Mouse (Mus musculus) heart, postnatal 0 days (tissue): ENCODE measurements around the gene Leo1.

Source experiments
- CTCF ChIP-seq: IDR thresholded peaks from 2 replicates; pipeline ENCODE4 v1.5.1; 2016; ENCODE audit warnings: antibody characterized with exemption, control low read depth, low read depth
- EP300 ChIP-seq: IDR thresholded peaks from 2 replicates; pipeline ENCODE4 v1.6.1; 2016; ENCODE audit warnings: antibody characterized with exemption, low read depth

DNA sequence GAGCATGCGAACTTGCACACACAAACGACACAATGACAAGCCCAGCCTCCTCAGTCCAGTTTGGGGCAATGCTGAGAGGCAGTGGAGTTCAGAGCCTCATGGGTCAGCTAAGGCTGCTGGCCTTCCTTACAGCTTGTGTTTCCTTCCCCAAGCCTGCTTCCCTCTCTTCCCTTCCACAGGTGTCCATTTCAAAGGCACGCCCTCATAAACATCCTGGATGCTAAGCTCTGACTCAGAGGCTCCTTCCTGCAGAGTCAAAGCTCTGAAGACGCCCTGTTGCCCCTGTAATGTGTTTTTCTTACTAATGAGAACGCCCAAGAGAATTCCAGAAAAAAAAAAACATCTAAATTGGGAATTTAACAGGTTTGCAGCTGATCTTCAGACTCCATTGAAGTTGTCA lies 17.6 kb upstream of the Leo1 start:
- TF ChIP-seq EP300: no peak
- no peak for TF ChIP-seq CTCF
